ENCODE assay signal across 9 mouse cellular contexts in the genomic region with DNA sequence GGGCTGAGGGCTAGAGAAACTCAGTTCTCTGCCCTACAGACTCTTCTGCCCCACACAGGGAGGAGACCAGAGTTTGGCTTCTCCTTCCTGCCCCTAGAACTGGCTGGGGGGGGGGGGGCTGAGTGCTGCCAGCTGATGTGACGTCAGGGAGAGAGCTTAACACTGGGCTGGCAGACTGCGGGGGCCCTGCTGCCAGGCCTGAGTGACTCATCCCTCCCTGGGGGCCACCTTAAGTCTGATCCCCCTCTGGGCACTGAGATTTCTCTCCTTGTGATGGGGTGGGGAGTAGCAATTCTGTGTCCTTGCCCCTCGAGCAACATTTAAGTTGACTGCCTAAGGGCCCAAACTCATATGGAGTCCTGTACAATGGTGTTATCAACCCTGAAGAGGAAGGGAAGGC. TPM values are rescaled to one million over a fixed set of nuclear protein-coding genes. Genes with fewer than 3 reads are reported as not detected.
A peak's percentile ranks its signal among the peaks of the same experiment; 100 is the strongest.
DNase-seq lines count a peak whose midpoint lies in the region; ATAC-seq and TF ChIP-seq lines count a peak whose summit lies in the region.
"Had no signal": no experiment of that assay in that cellular context is flagged by ENCODE, and none has a peak within 500 bp of the region (broad histone marks: within the 10 kb centered on the region; RNA-seq: fewer than 3 reads in every experiment).

No protein-coding gene starts in this region.

- no peaks in the 10 kb centered on the region for H3K9me3 ChIP-seq in forebrain, embryonic 11.5 days (ENCODE audit: control insufficient read depth, low read length)
- no peaks in the 10 kb centered on the region for H3K9me3 ChIP-seq in limb, embryonic 15.5 days

- peaks cover 14% of the 10 kb centered on the region; the same call in 1 of the 2 replicates for H3K36me3 ChIP-seq in forebrain, embryonic 11.5 days (ENCODE audit: control insufficient read depth, insufficient read depth, low read length)
- H3K36me3 ChIP-seq in limb, embryonic 15.5 days, result peaks cover 51% of the 10 kb centered on the region

- H3K4me3 ChIP-seq in gastrocnemius, adult 2 months, result peak overlapping the region; percentile 94
- H3K4me3 ChIP-seq in forebrain, embryonic 11.5 days (ENCODE audit: low read depth, low read length), result peak overlapping the region; percentile 67
- H3K4me3 ChIP-seq in limb, embryonic 15.5 days, result peak overlapping the region; percentile 87

- intact Hi-C loops in gastrocnemius, adult 2 months (cut with DNase I), result loop anchor here (5.0 to 10.0 kb wide), 2 partner anchors 41 to 166 kb away; a partner anchor contains a TSS

- WGBS in forebrain, embryonic 11.5 days, result 83% methylated on average over 3 of the region's 3 CpGs
- WGBS in limb, embryonic 15.5 days, result 82% methylated on average over 3 of the region's 3 CpGs

- peak overlapping the region; percentile 99 for H3K27ac ChIP-seq in gastrocnemius, adult 2 months
- no peak overlapping the region for H3K27ac ChIP-seq in forebrain, embryonic 11.5 days (ENCODE audit: low read depth, low read length)
- peak overlapping the region; percentile 96; the same call in 1 of the 2 replicates for H3K27ac ChIP-seq in limb, embryonic 15.5 days

- ATAC-seq in forebrain, embryonic 11.5 days (replicated peaks; ENCODE audit: low FRiP score), result no peak
- no peak for ATAC-seq in limb, embryonic 15.5 days (ENCODE audit: insufficient number of reproducible peaks, low FRiP score, low TSS enrichment, low read depth)

- H3K4me2 ChIP-seq in forebrain, embryonic 11.5 days (ENCODE audit: low read depth, low read length, severe bottlenecking), result peak overlapping the region; percentile 79; the same call in 1 of the 2 replicates
- H3K4me2 ChIP-seq in limb, embryonic 15.5 days, result peak overlapping the region; percentile 80

- no peak for TF ChIP-seq CTCF in gastrocnemius, adult 2 months (IDR thresholded peaks at IDR 0.05)

- peaks cover 12% of the 10 kb centered on the region; the same call in 1 of the 2 replicates for H3K4me1 ChIP-seq in forebrain, embryonic 11.5 days (replicated peaks; ENCODE audit: control insufficient read depth, insufficient read depth, low read length)
- H3K4me1 ChIP-seq in limb, embryonic 15.5 days, result peaks cover 26% of the 10 kb centered on the region

- no peaks in the 10 kb centered on the region for H3K27me3 ChIP-seq in forebrain, embryonic 11.5 days (ENCODE audit: control insufficient read depth, insufficient read depth, low read length)
- H3K27me3 ChIP-seq in limb, embryonic 15.5 days, result no peaks in the 10 kb centered on the region

- peak overlapping the region; percentile 92 for H3K9ac ChIP-seq in forebrain, embryonic 11.5 days (ENCODE audit: low read length)
- H3K9ac ChIP-seq in limb, embryonic 15.5 days, result 0 out of 2 replicates have a peak overlapping the region, but pooled peaks have one; percentile 96

- peak; percentile 73 for DNase-seq in gastrocnemius, adult 2 months
- no peak for DNase-seq in gastrocnemius, postnatal 10 days
- DNase-seq in 416B (ENCODE audit: low read depth), result peak; percentile 14
- no peak for DNase-seq in forebrain, embryonic 11.5 days (ENCODE audit: low spot score)
- DNase-seq in thymus, postnatal 10 days (ENCODE audit: low spot score in 2 of 2), result no peak
- no peak for DNase-seq in kidney, adult 9 months
- DNase-seq in urinary bladder, postnatal 4 days (ENCODE audit: low spot score in 2 of 2), result no peak

RNA-seq across cellular contexts. Expression of a gene that starts 1.5 kb away (rescaled TPM):
- total RNA-seq in gastrocnemius, adult 2 months (2021), result 10 to 100 TPM; 46.7 to 58.9 TPM
- 10 to 100 TPM; 47.3 to 50.9 TPM for total RNA-seq in gastrocnemius, postnatal 10 days (2021)
- 13.3 and 15.4 TPM in 2 replicates for polyA plus RNA-seq in forebrain, embryonic 11.5 days (2014; fragmentation: Nextera tagmentation; extraction: Ambion mirVana)
- 11.0 and 11.3 TPM in 2 replicates for polyA plus RNA-seq in limb, embryonic 15.5 days (2015; fragmentation: Nextera tagmentation; extraction: Ambion mirVana)

RNA-seq across cellular contexts. Expression of a gene that starts 9.7 kb away (rescaled TPM):
- total RNA-seq in gastrocnemius, adult 2 months (2021), result 100 to 1,000 TPM; 447 to 542 TPM
- 100 to 1,000 TPM; 170 to 198 TPM for total RNA-seq in gastrocnemius, postnatal 10 days (2021)
- polyA plus RNA-seq in forebrain, embryonic 11.5 days (2014; fragmentation: Nextera tagmentation; extraction: Ambion mirVana), result 21.0 and 23.1 TPM in 2 replicates
- polyA plus RNA-seq in limb, embryonic 15.5 days (2015; fragmentation: Nextera tagmentation; extraction: Ambion mirVana), result 11.3 and 13.4 TPM in 2 replicates

RNA-seq across cellular contexts. Expression of a gene that starts 22.6 kb away (rescaled TPM):
- total RNA-seq in gastrocnemius, adult 2 months (2021), result not detected
- total RNA-seq in gastrocnemius, postnatal 10 days (2021), result not detected
- polyA plus RNA-seq in forebrain, embryonic 11.5 days (2014; fragmentation: Nextera tagmentation; extraction: Ambion mirVana), result 0.24 TPM in 1 of 2 replicates, not detected in the other
- 0.42 TPM in 1 of 2 replicates, not detected in the other for polyA plus RNA-seq in limb, embryonic 15.5 days (2015; fragmentation: Nextera tagmentation; extraction: Ambion mirVana)
- total RNA-seq: gastrocnemius, adult 8-10 months had no signal

RNA-seq across cellular contexts. Expression of a gene that starts 32.8 kb away (rescaled TPM):
- 10 to 100 TPM; 56.7 to 59.0 TPM for total RNA-seq in gastrocnemius, adult 2 months (2021)
- total RNA-seq in gastrocnemius, postnatal 10 days (2021), result 10 to 100 TPM; 50.7 to 51.3 TPM
- 151 TPM in 2 replicates for polyA plus RNA-seq in forebrain, embryonic 11.5 days (2014; fragmentation: Nextera tagmentation; extraction: Ambion mirVana)
- 60.1 and 62.1 TPM in 2 replicates for polyA plus RNA-seq in limb, embryonic 15.5 days (2015; fragmentation: Nextera tagmentation; extraction: Ambion mirVana)

RNA-seq across cellular contexts. Expression of a gene that starts 33.0 kb away (rescaled TPM):
- 10 to 100 TPM; 13.3 to 13.4 TPM for total RNA-seq in gastrocnemius, adult 2 months (2021)
- 10 to 100 TPM; 16.4 to 19.1 TPM for total RNA-seq in gastrocnemius, postnatal 10 days (2021)
- 41.5 and 47.9 TPM in 2 replicates for polyA plus RNA-seq in forebrain, embryonic 11.5 days (2014; fragmentation: Nextera tagmentation; extraction: Ambion mirVana)
- 40.8 and 42.9 TPM in 2 replicates for polyA plus RNA-seq in limb, embryonic 15.5 days (2015; fragmentation: Nextera tagmentation; extraction: Ambion mirVana)

Comparison
In these comparisons a context has a peak if more than half of its experiments do, and no peak if none do; other contexts are left out.
1. DNase-seq: peak in gastrocnemius, adult 2 months (single experiment) and 416B (single experiment); none in gastrocnemius, postnatal 10 days (single experiment), forebrain, embryonic 11.5 days (single experiment), thymus, postnatal 10 days (0 of 2), kidney, adult 9 months (single experiment) and urinary bladder, postnatal 4 days (0 of 2).
2. Peak in every context shown above with its lines, with median percentiles within 50 percentile points of each other: H3K4me3 ChIP-seq.